Mouse (Mus musculus) neural tube, embryonic 10.5 days (tissue): ENCODE data around the gene Apoc1.
A peak's percentile ranks its signal among the peaks of the same experiment; 100 is the strongest.

Source experiments
- DNase-seq: peaks from one replicate; pipeline ENCODE4 v3.0.0-alpha.2; 2017; ENCODE audit warnings: low spot score; ENCODE audit errors: extremely low spot score

The Apoc1 gene

GRCm38 (mm10) chr7:19691873-19692865 lies at the start of gene Apoc1:
TSS of gene Apoc1 (minus strand) at chr7:19692660.
- no peak for DNase-seq

DNA sequence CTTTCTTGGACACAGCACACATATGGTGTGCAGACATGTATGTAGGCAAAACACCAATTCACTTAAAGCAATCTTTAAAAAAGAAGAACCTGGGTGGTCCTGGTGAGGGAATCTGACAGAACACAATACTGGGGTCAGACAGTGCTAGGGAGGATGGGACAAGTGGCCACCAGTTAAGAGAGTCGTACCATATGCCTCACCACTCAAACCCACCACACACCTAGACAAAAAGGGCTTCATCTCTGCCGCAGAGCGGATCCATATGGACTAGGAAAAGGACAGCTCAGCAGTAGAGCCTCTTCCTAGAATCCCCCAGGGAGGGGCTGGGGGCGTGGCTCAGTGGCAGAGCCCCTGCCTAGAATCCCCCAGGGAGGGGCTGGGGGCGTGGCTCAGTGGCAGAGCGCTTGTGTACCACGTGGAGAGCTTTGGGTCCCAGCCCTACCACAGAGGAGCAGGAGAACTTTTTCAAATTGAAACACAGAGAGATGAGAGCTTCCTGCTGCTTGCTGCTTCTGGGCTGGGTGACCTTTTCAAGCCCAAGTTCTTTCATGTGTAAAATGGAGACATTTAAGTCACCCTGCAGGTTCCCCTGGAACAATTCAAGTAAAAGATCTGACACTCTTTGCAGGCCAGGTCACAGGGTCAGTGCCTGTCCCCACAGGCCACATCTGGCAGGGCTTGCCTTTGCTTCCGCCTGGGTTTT lies 49.0 kb upstream of the Apoc1 start:
- peak; percentile 48 for DNase-seq

DNA sequence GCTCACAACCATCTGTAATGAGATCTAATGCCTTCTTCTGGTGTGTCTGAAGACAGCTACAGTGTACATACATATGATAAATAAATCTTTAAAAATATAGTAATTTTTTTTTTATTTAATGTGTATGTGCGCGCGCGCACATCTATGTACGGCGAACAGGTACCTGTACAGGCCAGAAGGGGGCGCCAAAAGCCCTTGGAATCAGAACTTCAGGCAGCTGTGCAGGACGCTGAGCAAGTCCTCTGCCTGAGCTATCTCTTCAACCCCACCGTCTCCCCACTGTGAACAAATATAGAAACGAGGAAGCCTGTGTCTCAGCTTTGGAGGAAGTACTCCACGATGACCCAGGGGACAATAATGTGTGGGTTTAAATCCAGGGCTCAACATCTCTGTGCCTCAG lies 47.8 kb upstream of the Apoc1 start:
- no peak for DNase-seq

GRCm38 (mm10) chr7:19738771-19739170 lies 46.3 kb upstream of the Apoc1 start:
- DNase-seq, result no peak

GRCm38 (mm10) chr7:19736389-19737057 lies 44.1 kb upstream of the Apoc1 start:
- DNase-seq, result no peak

- DNase-seq, result no peak
These were observed 41.8 kb upstream of the Apoc1 start for GRCm38 (mm10) chr7:19734178-19734666.

GRCm38 (mm10) chr7:19726541-19726940 lies 34.1 kb upstream of the Apoc1 start:
- DNase-seq, result no peak

DNA sequence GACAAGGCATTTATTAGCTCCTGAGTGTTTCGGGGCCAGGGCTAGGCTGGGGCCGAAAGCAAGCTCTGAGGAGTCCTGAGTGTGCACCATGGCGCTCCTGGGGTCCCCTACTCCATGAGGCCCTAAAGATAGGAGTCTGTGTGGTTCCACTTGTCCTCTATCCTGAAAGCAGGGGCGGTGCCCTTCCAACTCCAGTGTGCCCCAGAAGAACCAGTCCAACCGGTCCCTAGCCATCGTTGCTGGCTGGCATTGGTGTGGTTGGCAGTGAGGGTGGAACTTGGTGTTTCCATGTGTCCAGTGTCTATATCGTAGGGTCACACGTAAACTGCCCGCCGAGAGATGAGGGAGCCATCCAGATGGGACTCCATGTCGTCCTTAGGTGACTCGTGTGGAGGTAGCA lies 31.7 kb upstream of the Apoc1 start:
- no peak for DNase-seq

- no peak for DNase-seq
These were observed 30.3 kb upstream of the Apoc1 start for GRCm38 (mm10) chr7:19722754-19723195.

GRCm38 (mm10) chr7:19719200-19719599 lies 26.7 kb upstream of the Apoc1 start:
- DNase-seq, result no peak

DNA sequence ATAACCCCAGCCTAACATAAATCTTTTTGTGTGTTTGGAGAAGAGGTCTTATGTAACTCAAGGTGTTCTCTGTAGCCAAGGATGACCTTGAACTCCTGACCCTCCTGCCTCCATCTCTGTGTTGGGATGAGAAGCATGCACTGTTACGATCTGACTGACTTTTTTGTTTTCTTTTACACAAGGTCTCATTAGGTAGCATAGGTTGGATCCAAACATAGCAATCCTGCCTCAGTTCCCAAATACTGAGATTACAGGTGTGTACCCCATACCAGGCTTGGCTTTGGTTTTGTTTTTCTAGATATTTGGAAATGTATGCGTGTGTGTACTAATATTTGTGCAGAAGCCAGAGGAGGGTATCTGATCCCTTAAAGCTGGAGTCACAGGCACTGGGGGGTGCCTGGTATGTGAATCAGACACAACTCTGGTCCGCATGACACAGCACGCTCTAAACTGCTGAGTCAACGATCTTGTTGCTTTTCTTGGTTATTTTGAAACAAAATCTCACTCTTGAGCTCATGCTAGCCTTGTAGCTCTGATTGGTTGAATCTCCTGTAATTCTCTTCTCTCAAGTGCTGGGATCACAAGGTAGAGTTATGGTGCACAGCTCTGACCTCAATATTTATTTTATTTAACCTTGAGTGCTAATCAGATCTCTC lies 26.0 kb upstream of the Apoc1 start:
- no peak for DNase-seq

DNA sequence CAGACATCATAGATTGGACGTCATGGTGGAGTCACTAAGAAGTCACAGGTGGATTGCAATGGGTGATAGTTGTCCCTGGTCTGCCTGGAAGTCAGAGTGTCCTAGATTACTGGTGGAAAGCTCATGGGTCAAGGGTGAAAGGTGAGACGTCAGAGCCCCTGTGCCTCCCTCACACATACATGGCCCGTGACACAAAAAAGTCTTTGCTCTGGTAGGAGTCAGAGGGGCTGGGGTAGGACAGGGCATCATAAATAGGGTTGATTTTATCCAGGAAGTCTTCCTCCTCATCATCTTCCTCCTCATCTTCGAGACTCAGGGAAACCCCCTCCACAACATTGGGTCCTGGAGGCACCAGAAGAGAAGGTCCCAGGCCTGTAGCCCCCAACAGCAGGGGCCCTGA lies 24.9 kb upstream of the Apoc1 start:
- no peak for DNase-seq

GRCm38 (mm10) chr7:19716822-19717221 lies 24.4 kb upstream of the Apoc1 start:
- DNase-seq, result no peak

- no peak for DNase-seq
These were observed 23.7 kb upstream of the Apoc1 start for GRCm38 (mm10) chr7:19716055-19716682.

DNA sequence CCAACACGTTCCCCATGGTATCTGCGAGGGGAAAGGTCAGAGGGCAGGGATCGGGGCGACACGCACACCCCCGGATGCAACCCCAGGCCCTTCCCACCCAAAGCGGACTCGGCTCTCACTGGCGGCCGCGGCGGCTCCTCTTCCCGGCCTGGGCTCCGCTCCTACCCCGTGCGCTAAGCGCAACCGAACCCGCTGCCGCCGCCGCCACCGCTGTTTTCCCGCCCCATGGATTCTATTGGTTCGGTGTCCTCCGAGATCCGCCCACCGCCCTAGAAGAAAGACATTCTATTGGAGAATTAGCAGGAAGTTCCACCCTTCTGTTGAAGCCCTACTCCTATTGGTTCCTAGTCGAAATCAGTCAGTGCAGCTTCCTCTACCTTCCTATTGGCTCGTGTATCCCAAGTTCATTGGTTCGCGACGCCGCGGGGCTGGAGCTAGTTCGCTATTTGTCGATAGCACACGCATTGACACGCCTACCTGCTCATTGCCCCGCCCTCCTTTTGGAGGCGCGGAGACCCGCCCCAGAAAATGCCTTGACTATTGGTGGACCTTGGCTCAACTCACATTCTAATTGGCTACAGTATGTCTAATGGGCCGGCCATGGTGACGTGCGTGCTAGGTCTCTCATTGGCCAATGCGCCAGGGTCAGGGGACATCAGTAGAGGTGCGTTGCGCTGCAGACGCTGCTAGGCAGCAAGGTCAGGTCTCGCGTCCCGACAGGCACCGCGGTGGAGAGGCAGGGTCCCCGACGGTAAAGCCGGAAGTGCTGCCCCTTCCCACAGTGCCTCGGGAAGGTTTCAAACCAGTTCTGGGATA lies 23.0 kb upstream of the Apoc1 start, which contains the start of gene Tomm40:
Tomm40 (minus strand) TSS at position 200 of the 816 bp plus-strand sequence.
- peak; percentile 96 for DNase-seq

DNA sequence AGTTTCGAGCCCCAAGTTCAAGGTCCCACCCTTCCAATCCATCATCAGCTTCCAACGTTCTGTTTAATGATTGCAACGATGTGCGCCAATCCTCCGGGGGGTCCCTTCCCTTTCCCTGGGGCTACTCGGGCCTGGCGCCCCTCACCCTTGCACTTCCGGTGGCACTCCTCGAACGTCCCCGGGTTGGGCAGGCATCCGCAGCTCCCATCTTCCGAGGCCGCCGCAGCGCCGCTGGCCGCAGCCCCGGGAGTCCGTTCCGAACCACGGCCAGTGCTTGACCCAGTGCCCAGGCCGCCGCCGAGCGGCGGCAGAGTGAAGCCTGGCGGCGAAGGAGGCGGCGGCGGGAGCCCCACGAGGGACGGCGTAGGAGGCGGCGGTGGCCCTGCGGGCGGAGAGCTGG lies 22.4 kb upstream of the Apoc1 start:
- DNase-seq, result no peak

GRCm38 (mm10) chr7:19713598-19713997 lies 21.1 kb upstream of the Apoc1 start:
- no peak for DNase-seq

DNA sequence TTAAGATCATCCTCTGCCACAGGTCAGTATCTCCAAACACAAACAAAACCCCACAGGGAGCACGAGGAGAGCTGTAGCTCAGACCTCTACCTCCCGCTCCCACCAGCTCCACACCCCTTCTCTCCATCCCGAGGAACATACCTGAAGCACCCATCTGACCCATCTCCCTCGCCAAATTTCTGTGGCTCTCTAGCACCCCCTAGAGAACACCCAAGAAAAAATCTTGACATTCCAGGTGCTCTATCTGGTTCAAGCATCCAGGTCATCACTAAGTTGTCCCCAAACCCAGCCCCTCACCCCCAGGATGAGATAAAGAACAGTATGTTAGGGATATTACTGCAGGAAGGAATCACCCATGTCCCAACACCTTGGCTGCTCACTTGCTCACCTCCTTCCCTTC lies 20.7 kb upstream of the Apoc1 start:
- no peak for DNase-seq

GRCm38 (mm10) chr7:19712414-19712813 lies 20.0 kb upstream of the Apoc1 start:
- DNase-seq, result no peak

DNA sequence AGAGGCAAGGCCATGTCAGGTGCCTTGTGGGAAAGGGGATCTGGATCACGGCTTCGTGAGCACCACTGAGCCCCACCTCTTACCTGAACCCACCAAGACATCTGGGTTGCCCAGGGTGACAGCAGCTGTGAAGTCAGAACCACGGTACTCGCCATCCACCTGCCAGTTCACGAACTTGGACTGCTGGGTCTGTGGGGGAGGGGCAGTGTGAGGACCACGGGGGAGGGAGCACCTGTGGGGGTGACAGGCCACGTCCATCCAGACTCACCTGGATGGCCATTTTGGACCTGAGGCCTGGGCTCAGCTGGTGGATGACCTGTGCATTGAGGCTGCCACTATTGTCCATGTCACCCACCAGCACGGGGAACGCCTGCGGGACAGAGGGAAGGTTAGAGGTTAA lies 18.2 kb upstream of the Apoc1 start:
- no peak for DNase-seq
